8 mouse cellular contexts compared by ENCODE assay signal in the genomic region with DNA sequence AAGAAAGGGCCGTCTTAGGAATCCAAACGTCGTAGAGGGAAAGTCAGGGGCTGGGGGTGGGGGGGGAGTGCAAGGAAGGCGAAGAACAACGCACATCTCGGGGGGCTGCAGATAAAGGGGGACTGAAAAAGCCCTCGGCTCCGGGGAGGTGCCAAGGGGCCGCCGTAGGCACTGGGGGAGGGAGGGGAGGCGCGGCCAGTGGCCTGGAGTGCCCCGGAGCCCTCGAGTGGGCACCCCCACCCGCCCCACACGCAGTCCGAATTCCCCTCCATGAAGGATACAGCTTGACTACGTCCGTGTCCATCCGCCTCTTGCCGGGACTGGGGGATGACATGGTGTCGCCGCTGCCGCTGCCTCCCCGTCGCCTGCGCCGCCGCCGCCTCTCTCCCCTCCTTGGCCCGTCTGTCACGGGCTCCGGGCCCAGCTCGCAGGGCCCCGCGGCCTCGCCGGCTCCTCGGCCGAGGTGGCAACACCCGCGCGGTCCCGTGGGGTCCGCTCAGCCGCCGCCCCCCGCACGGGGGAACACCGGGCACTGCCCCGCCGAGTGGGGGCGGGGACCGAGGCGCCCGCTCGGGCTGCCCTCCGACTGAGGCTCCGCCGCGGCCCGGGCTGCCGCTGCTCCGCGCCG. TPM values are rescaled to one million over a fixed set of nuclear protein-coding genes. Genes with fewer than 3 reads are reported as not detected.
DNase-seq lines count a peak whose midpoint lies in the region; ATAC-seq and TF ChIP-seq lines count a peak whose summit lies in the region.
"Not testable (repeated sequence)": the region's sequence is repeated elsewhere in the genome, so short reads cannot be mapped to it uniquely, and the experiment has no call there.

No protein-coding gene starts in this region.

- not testable (repeated sequence) for TF ChIP-seq POLR2A in CH12.LX (IDR thresholded peaks at IDR 0.05; ENCODE audit: low read depth, low read length)

- peak overlapping the region; percentile 71 to 86 (median 78) for H3K4me3 ChIP-seq in CH12.LX (replicated peaks in 1 of 3; ENCODE audit: low read depth in 2 of 3, low read length in 2 of 3, poor library complexity in 1 of 3)
- H3K4me3 ChIP-seq in brown adipose tissue, adult 24 weeks (ENCODE audit: insufficient read depth, low read depth, low read length), result peak overlapping the region; percentile 65
- peak overlapping the region; percentile 88 for H3K4me3 ChIP-seq in forebrain, embryonic 15.5 days
- H3K4me3 ChIP-seq in liver, postnatal 0 days (ENCODE audit: low read depth, low read length), result peak overlapping the region; percentile 85
- peak overlapping the region; percentile 89 for H3K4me3 ChIP-seq in midbrain, embryonic 15.5 days
- peak overlapping the region; percentile 69 for H3K4me3 ChIP-seq in stomach, embryonic 15.5 days (replicated peaks)

- TF ChIP-seq CTCF in CH12.LX (conservative IDR thresholded peaks at IDR 0.05 in 1 of 2, IDR thresholded peaks at IDR 0.05 in 1 of 2; ENCODE audit: low read depth in 2 of 2, low read length in 2 of 2); liver, postnatal 0 days (IDR thresholded peaks at IDR 0.05; ENCODE audit: low read depth): not testable (repeated sequence)

- WGBS in forebrain, embryonic 15.5 days, result 1% methylated on average over 45 of the region's 66 CpGs
- 1% methylated on average over 45 of the region's 66 CpGs for WGBS in liver, postnatal 0 days (ENCODE audit: insufficient replicate concordance)
- under 1% methylated on average over 45 of the region's 66 CpGs for WGBS in midbrain, embryonic 15.5 days
- WGBS in stomach, embryonic 15.5 days, result 0% methylated on average over 42 of the region's 66 CpGs

- TF ChIP-seq EP300 in CH12.LX (IDR thresholded peaks at IDR 0.05; ENCODE audit: low read length); liver, postnatal 0 days (IDR thresholded peaks at IDR 0.05; ENCODE audit: low read depth): not testable (repeated sequence)

- peak overlapping the region; percentile 89 for H3K9ac ChIP-seq in CH12.LX (ENCODE audit: insufficient read depth, low read depth)
- H3K9ac ChIP-seq in forebrain, embryonic 15.5 days (replicated peaks), result peak overlapping the region; percentile 89
- peak overlapping the region; percentile 93 for H3K9ac ChIP-seq in liver, postnatal 0 days (replicated peaks)
- H3K9ac ChIP-seq in midbrain, embryonic 15.5 days, result peak overlapping the region; percentile 91
- peak overlapping the region; percentile 87 for H3K9ac ChIP-seq in stomach, embryonic 15.5 days

- not testable (repeated sequence) for ATAC-seq in forebrain, embryonic 15.5 days (replicated peaks); liver, postnatal 0 days; stomach, embryonic 15.5 days (ENCODE audit: insufficient read depth, low FRiP score, low read depth)
- ATAC-seq in midbrain, embryonic 15.5 days (replicated peaks), result peak; percentile 69

- peak overlapping the region; percentile 78 for H3K27ac ChIP-seq in CH12.LX (ENCODE audit: insufficient read depth, low read depth)
- H3K27ac ChIP-seq in brown adipose tissue, adult 24 weeks (replicated peaks; ENCODE audit: low read depth, low read length), result peak overlapping the region; percentile 86
- H3K27ac ChIP-seq in forebrain, embryonic 15.5 days (replicated peaks), result peak overlapping the region; percentile 97
- peak overlapping the region; percentile 92 for H3K27ac ChIP-seq in liver, postnatal 0 days (ENCODE audit: low read depth)
- H3K27ac ChIP-seq in midbrain, embryonic 15.5 days, result peak overlapping the region; percentile 96
- H3K27ac ChIP-seq in stomach, embryonic 15.5 days, result peak overlapping the region; percentile 95

- not testable (repeated sequence) for H3K9me3 ChIP-seq in CH12.LX (replicated peaks; ENCODE audit: low read length); forebrain, embryonic 15.5 days; liver, postnatal 0 days (ENCODE audit: low read length); midbrain, embryonic 15.5 days; stomach, embryonic 15.5 days

- H3K79me2 ChIP-seq in CH12.LX (replicated peaks; ENCODE audit: control insufficient read depth, extremely low read depth, insufficient read depth, poor library complexity, severe bottlenecking), result peaks cover 29% of the 10 kb centered on the region

- H3K4me2 ChIP-seq in CH12.LX (ENCODE audit: insufficient read depth, low read depth, poor library complexity, severe bottlenecking), result peak overlapping the region; percentile 94
- peak overlapping the region; percentile 87 for H3K4me2 ChIP-seq in forebrain, embryonic 15.5 days (replicated peaks)
- H3K4me2 ChIP-seq in liver, postnatal 0 days (ENCODE audit: low read depth, low read length), result peak overlapping the region; percentile 77
- H3K4me2 ChIP-seq in midbrain, embryonic 15.5 days, result peak overlapping the region; percentile 69
- peak overlapping the region; percentile 78 for H3K4me2 ChIP-seq in stomach, embryonic 15.5 days

- dilution Hi-C loops in CH12.LX (cut with MboI; ENCODE audit: extremely low pct_ligation_motif_present, extremely low pct_unique_long_range_greater_than_20kb, low sequenced_read_pairs), result not testable (repeated sequence)

- H3K4me1 ChIP-seq in CH12.LX (ENCODE audit: control insufficient read depth in 1 of 2, insufficient read depth in 2 of 2), result peaks cover 0 to 37% of the 10 kb centered on the region in 2 experiments; a peak in 2 of 4 replicates
- H3K4me1 ChIP-seq in brown adipose tissue, adult 24 weeks (ENCODE audit: control insufficient read depth, insufficient read depth, insufficient read length, low read length), result not testable (repeated sequence)
- peaks cover 33% of the 10 kb centered on the region for H3K4me1 ChIP-seq in forebrain, embryonic 15.5 days
- peaks cover 56% of the 10 kb centered on the region for H3K4me1 ChIP-seq in liver, postnatal 0 days (ENCODE audit: insufficient read depth)
- peaks cover 31% of the 10 kb centered on the region for H3K4me1 ChIP-seq in midbrain, embryonic 15.5 days
- H3K4me1 ChIP-seq in stomach, embryonic 15.5 days, result peaks cover 25% of the 10 kb centered on the region

- DNase-seq in CH12.LX (ENCODE audit: extremely low read depth), result not testable (repeated sequence)
- DNase-seq in heart, postnatal 4 days, result peak; percentile 62
- DNase-seq in kidney, postnatal 36 days, result peak; percentile 42 to 69
- DNase-seq in liver, postnatal 0 days, result peak; percentile 66

- TF ChIP-seq RAD21 in CH12.LX (IDR thresholded peaks at IDR 0.05; ENCODE audit: low read depth, low read length), result not testable (repeated sequence)

- H3K36me3 ChIP-seq in CH12.LX (replicated peaks in 1 of 2; ENCODE audit: control insufficient read depth in 1 of 2, insufficient read depth in 1 of 2, low read length in 1 of 2); forebrain, embryonic 15.5 days; liver, postnatal 0 days (replicated peaks; ENCODE audit: insufficient read depth, low read length); midbrain, embryonic 15.5 days (replicated peaks); stomach, embryonic 15.5 days: not testable (repeated sequence)

- H3K27me3 ChIP-seq in CH12.LX (replicated peaks); forebrain, embryonic 15.5 days; liver, postnatal 0 days (ENCODE audit: insufficient read depth, low read length); midbrain, embryonic 15.5 days (replicated peaks); stomach, embryonic 15.5 days (replicated peaks): not testable (repeated sequence)

- in situ Hi-C loops in CH12.LX (cut with MboI; ENCODE audit: low pct_ligation_motif_present, low pct_unique_long_range_greater_than_20kb, low sequenced_read_pairs), result not testable (repeated sequence)

TF ChIP-seq in CH12.LX, 34 proteins besides CTCF, POLR2A, EP300 and RAD21:
- 0 out of 2 replicates have a peak, but pooled peaks have one; percentile 60 for TF ChIP-seq UBTF (IDR thresholded peaks at IDR 0.05; ENCODE audit: low read depth, low read length)

RNA-seq across cellular contexts. Expression of a gene that starts 0.5 kb away (rescaled TPM):
- 9.4 and 13.4 TPM in 2 replicates for total RNA-seq in CH12.LX (2012; rRNA removed)
- total RNA-seq in CH12.LX (2014; rRNA removed), result 5.9 and 6.1 TPM in 2 replicates
- 11.8 and 13.4 TPM in 2 replicates for polyA plus RNA-seq in CH12.LX (2012; ENCODE audit: insufficient read length, low read depth)
- 58.7 and 69.2 TPM in 2 replicates for polyA plus RNA-seq in brown adipose tissue, adult 24 weeks (2012; ENCODE audit: insufficient read depth, insufficient read length, missing spikeins)
- 65.7 and 68.5 TPM in 2 replicates for polyA plus RNA-seq in forebrain, embryonic 15.5 days (2015; fragmentation: Nextera tagmentation; extraction: Ambion mirVana)
- total RNA-seq in heart, postnatal 4 days (2021), result 10 to 100 TPM; 77.0 to 77.5 TPM
- 18.2 and 23.5 TPM in 2 replicates for polyA plus RNA-seq in liver, postnatal 0 days (2015; fragmentation: Nextera tagmentation; extraction: Ambion mirVana)
- polyA plus RNA-seq in midbrain, embryonic 15.5 days (2015; fragmentation: Nextera tagmentation; extraction: Ambion mirVana), result 60.3 and 65.2 TPM in 2 replicates
- polyA plus RNA-seq in stomach, embryonic 15.5 days (2015; fragmentation: Nextera tagmentation; extraction: Ambion mirVana), result 41.9 and 44.0 TPM in 2 replicates
